8 mouse cellular contexts compared by ENCODE assay signal in the genomic region with DNA sequence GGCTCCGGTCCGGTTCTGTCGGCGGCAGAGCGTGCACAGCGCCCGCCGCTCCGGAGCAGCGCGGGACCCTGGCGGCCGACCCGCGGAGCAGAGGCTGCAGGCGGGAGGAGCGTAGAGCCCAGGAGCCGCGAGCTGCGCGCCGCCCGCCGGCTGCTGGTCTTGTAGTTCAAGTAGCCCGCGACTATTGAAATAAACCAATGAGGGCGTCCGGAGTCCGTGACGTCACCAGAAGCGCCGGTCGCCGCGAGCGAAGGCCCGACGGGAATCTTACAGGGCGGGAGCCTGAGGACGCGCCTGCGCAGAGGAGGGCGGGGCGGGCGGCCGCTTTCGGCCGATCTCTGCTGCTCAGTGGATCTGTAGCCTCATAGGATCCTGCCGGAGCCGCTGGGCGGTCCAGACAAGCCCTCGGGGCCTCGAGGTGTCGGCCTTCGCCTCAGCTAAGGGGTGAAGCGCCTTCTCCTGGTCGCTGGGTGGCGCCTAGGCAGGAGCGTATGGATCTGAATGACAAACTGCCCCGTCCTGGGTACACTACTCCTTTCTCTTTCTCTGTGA. TPM values are rescaled to one million over a fixed set of nuclear protein-coding genes. Genes with fewer than 3 reads are reported as not detected.
A peak's percentile ranks its signal among the peaks of the same experiment; 100 is the strongest.
DNase-seq lines count a peak whose midpoint lies in the region; ATAC-seq lines count a peak whose summit lies in the region.

A gene (minus strand): TSS at position 324 of the 552 bp plus-strand sequence.

- peak; percentile 99 for DNase-seq in adrenal gland, adult (ENCODE audit: inconsistent age in 2 of 2, low spot score in 1 of 2)
- peak; percentile 97 for DNase-seq in embryo, embryonic 10.5 days (ENCODE audit: low spot score)
- peak; percentile 99 for DNase-seq in gastrocnemius, postnatal 14 days
- peak; percentile 98 to 99 for DNase-seq in left cerebral cortex, postnatal 10 days (ENCODE audit: extremely low spot score in 1 of 2, low spot score in 2 of 2)
- DNase-seq in right cerebral cortex, postnatal 25 days, result peak; percentile 97
- DNase-seq in urinary bladder, postnatal 4 days (ENCODE audit: low spot score in 2 of 2), result peak; percentile 98

- intact Hi-C loops in gastrocnemius, postnatal 14 days (cut with DNase I; ENCODE audit: low total_unique reads), result no loop called here
- intact Hi-C loops in left cerebral cortex, postnatal 10 days (cut with DNase I), result no loop called here

- peak; percentile 94 for ATAC-seq in inflammation-experienced regulatory T-cells, adult 6 months
- peak; percentile 95 for ATAC-seq in megakaryocyte-erythroid progenitor cell, adult 5-6 weeks (replicated peaks; ENCODE audit: low FRiP score, low TSS enrichment, poor library complexity, severe bottlenecking)

RNA-seq across cellular contexts. Expression of the gene that starts here (rescaled TPM):
- total RNA-seq in gastrocnemius, postnatal 14 days (2021), result 1 to 10 TPM; 7.4 to 7.7 TPM
- 10 to 100 TPM in 1 of 3 experiments, 1 to 10 TPM in 2; 2.7 to 42.2 (median 4.1) TPM for polyA plus RNA-seq in inflammation-experienced regulatory T-cells, adult 6 months (2017; shearing (Covaris generic))
- total RNA-seq in left cerebral cortex, postnatal 10 days (2021), result 1 to 10 TPM; 4.6 to 7.2 TPM
- 167 and 202 TPM in 2 replicates for total RNA-seq in megakaryocyte-erythroid progenitor cell, adult 5-6 weeks (2014; fragmentation: Nextera tagmentation)
- 173 and 226 TPM in 2 replicates for total RNA-seq in megakaryocyte-erythroid progenitor cell, adult 5-6 weeks (2017)

Comparison
In these comparisons a context has a peak if more than half of its experiments do, and no peak if none do; other contexts are left out.
1. Peak in every context shown above with its lines: DNase-seq and ATAC-seq.
2. RNA of the gene that starts here (total RNA-seq): 167 to 226 TPM in megakaryocyte-erythroid progenitor cell, adult 5-6 weeks; 7.4 to 7.7 TPM in gastrocnemius, postnatal 14 days and 4.6 to 7.2 TPM in left cerebral cortex, postnatal 10 days; every median in the first group is over 10 times any median in the second.